Mouse (Mus musculus) heart, embryonic 11.5 days (tissue): ENCODE data around the gene Vps8. TPM values are rescaled to one million over a fixed set of nuclear protein-coding genes. Genes with fewer than 3 reads are reported as not detected.

Experiments used
- ATAC-seq: fragments of 200-750 bp; cut with Nextera tagmentation; replicated peaks from 2 replicates; pipeline ENCODE4 v1.8.0; 2017; ENCODE audit warnings: moderate library complexity; ENCODE audit not compliant: insufficient number of reproducible peaks, low FRiP score, low TSS enrichment
- H3K27ac ChIP-seq: fragments of 300-500 bp; sonication (generic); 2 replicates; pipeline ENCODE4 v1.5.1; 2014; ENCODE audit warnings: mild to moderate bottlenecking, low read depth, low read length
- H3K27me3 ChIP-seq: fragments of 300-500 bp; sonication (generic); 2 replicates; pipeline ENCODE4 v1.6.1; 2014; ENCODE audit warnings: mild to moderate bottlenecking, low read length, mixed read lengths; ENCODE audit not compliant: control insufficient read depth, insufficient read depth
- H3K36me3 ChIP-seq: fragments of 300-500 bp; sonication (generic); 2 replicates; pipeline ENCODE4 v1.6.1; 2014; ENCODE audit warnings: mild to moderate bottlenecking, low read length, moderate library complexity, mixed read lengths; ENCODE audit not compliant: control insufficient read depth, insufficient read depth
- H3K4me1 ChIP-seq: fragments of 300-500 bp; sonication (generic); 2 replicates; pipeline ENCODE4 v1.6.1; 2014; ENCODE audit warnings: low read length; ENCODE audit not compliant: control insufficient read depth, insufficient read depth
- H3K4me2 ChIP-seq: fragments of 300-500 bp; sonication (generic); 2 replicates; pipeline ENCODE4 v1.6.1; 2014; ENCODE audit warnings: mild to moderate bottlenecking, moderate library complexity
- H3K4me3 ChIP-seq: fragments of 300-500 bp; sonication (generic); 2 replicates; pipeline ENCODE4 v1.5.1; 2014; ENCODE audit warnings: low read depth, low read length
- H3K9ac ChIP-seq: fragments of 300-500 bp; sonication (generic); 2 replicates; pipeline ENCODE4 v1.6.1; 2014; ENCODE audit warnings: mild to moderate bottlenecking, low read depth, low read length, moderate library complexity
- H3K9me3 ChIP-seq: fragments of 300-500 bp; sonication (generic); replicated peaks from 2 replicates; pipeline ENCODE4 v1.6.1; 2016; ENCODE audit warnings: low read length; ENCODE audit not compliant: control insufficient read depth
- WGBS: fragments of 180-500 bp; shearing (Covaris S2); extraction: QIAGEN DNeasy Blood & Tissue Kit; methylation state at CpG from one replicate; pipeline ENCODE4 v1.1.7; 2014; ENCODE audit not compliant: insufficient replicate concordance; 5-methylcytosine and 5-hydroxymethylcytosine counted together
- polyA plus RNA-seq: library from polyadenylated mRNA; unstranded; fragments of >200 nt; fragmentation: Nextera tagmentation; extraction: Ambion mirVana; gene quantifications from 2 replicates; pipeline ENCODE4 v1.2.1, GENCODE M21; 2014

Gene Vps8
- polyA plus RNA-seq, 1 experiment from 2014 or later = 22.5 TPM

DNA sequence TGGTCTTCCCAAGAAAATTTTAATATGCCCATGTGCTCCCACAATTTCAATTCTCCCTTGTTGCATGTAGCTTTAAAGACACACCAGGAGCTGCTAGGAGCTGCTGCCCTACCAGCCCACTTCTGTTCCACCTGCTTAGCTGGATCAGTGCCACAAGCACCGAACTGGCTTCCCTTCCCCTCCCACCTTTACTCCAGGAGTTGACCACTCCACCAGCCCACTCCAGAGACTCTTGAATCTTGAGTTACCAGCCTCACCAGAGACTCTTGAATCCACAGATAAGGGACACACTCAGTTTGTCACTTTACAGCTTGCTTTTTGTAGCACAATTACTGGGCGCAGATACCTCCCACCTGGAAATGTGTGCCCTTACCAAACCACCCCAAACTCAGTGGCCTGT lies 197.7 kb downstream of the Vps8 start:
- Histone ChIP-seq H3K27me3 (no peaks in the 10 kb centered on the region), H3K4me2 (no peak overlapping the region), H3K9me3 (no peaks in the 10 kb centered on the region), H3K36me3 (no peaks in the 10 kb centered on the region), H3K27ac (no peak overlapping the region), H3K4me1 (no peaks in the 10 kb centered on the region), H3K9ac (no peak overlapping the region), H3K4me3 (no peak overlapping the region)
- ATAC-seq = no peak
- 81% methylated on average over 2 of the region's 2 CpGs for WGBS

DNA sequence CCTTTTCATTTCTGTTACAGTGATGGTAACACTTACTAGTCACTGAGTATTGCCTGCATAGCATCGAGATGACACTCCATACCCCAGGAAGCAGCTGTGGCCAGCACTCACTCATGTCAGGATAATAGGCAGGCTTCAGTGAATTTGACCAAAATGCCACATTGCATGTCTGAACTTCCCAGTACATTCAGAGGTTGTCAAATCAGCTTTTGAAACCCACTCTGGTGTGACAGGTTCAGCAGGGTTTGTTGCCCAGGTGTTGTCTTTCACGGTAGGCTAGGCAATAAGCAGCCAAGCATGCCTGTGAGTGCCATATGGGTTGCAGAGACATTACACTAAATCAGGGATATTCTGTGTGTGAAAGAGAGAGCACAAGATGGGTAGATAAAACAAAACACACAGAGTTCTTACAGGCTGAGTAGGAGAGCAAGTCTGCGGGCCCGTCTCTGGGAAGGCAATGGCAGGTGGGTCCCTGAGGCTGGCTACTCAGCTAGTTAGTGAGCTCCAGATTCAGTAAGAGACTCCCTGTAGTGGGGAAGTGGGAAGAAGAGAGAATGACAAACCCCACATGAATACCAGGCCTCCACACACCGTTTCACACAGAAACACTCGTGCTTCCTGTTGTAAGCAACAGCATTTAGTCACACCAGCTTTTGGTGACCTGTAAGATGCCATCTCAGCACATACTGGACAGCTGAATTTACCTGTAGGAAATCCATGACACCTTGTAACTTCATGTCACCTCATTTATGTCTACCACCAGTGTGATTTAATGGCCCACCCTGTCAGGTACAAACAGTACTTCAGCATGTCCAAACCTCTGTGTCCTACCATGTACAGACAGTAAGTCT lies 203.1 kb downstream of the Vps8 start:
- no peak overlapping the region for H3K27ac ChIP-seq
- H3K9ac ChIP-seq = no peak overlapping the region
- no peaks in the 10 kb centered on the region for H3K36me3 ChIP-seq
- H3K4me3 ChIP-seq = no peak overlapping the region
- H3K9me3 ChIP-seq = no peaks in the 10 kb centered on the region
- WGBS = 78% methylated on average over 6 of the region's 6 CpGs
- no peak overlapping the region for H3K4me2 ChIP-seq
- ATAC-seq = no peak
- H3K27me3 ChIP-seq = no peaks in the 10 kb centered on the region
- 0 out of 2 replicates have a peak, but pooled peaks cover 3% of the 10 kb centered on the region for H3K4me1 ChIP-seq

DNA sequence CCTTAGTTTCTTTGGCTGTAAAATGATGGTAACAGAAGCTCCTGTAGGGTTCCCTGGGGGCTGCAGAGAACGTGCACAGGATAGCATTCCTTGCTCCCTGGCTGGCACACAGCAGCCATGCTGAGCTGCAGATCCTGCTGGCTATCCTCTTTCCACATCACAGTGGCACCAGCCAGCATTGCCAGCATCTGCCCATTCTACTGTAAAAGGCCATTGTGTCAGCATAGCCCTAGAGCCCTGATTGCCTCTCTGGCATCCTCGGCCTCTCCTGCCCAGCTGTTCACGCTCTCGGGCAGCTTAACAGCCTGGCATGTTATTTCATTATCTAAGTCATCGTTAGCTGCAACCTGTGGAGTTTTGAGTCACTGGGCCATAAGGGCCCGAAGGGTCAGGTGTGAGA lies 204.3 kb downstream of the Vps8 start:
- Histone ChIP-seq H3K4me2 (no peak overlapping the region), H3K9ac (no peak overlapping the region), H3K27me3 (no peaks in the 10 kb centered on the region), H3K4me3 (no peak overlapping the region), H3K27ac (no peak overlapping the region), H3K9me3 (no peaks in the 10 kb centered on the region), H3K36me3 (no peaks in the 10 kb centered on the region), H3K4me1 (0 out of 2 replicates have a peak, but pooled peaks cover 3% of the 10 kb centered on the region)
- no peak for ATAC-seq
- WGBS = 76% methylated on average over 6 of the region's 6 CpGs

DNA sequence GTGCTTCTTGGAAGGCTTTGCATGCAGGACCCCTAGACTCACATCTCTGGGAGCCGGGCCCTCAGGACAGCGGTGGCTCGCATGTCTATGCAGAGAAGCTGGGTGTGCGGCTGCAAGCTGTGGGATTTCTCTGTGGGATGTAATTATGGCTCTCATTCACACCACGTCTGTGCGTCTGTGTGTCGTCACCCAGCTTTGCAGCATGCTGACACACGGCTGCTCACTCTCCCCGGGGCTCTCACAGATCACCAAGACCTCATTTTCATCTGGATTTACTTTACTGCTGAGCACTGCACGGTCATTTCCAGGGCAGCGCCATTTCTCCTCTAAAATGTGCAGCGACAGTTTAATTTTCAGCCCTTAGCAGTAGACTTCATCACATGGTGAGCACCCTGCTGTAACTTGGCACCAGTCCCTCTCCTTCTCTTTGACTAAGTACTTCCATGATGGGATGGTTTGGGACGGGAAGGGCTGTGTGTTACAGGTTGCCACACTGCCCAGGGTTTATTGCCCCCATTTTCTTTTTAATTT lies 205.2 kb downstream of the Vps8 start:
- H3K4me2 ChIP-seq = no peak overlapping the region
- H3K27ac ChIP-seq = no peak overlapping the region
- no peak for ATAC-seq
- H3K9me3 ChIP-seq = no peaks in the 10 kb centered on the region
- no peak overlapping the region for H3K4me3 ChIP-seq
- no peaks in the 10 kb centered on the region for H3K27me3 ChIP-seq
- 0 out of 2 replicates have a peak, but pooled peaks cover 3% of the 10 kb centered on the region for H3K4me1 ChIP-seq
- H3K36me3 ChIP-seq = no peaks in the 10 kb centered on the region
- 61% methylated on average over 13 of the region's 13 CpGs for WGBS
- H3K9ac ChIP-seq = no peak overlapping the region

DNA sequence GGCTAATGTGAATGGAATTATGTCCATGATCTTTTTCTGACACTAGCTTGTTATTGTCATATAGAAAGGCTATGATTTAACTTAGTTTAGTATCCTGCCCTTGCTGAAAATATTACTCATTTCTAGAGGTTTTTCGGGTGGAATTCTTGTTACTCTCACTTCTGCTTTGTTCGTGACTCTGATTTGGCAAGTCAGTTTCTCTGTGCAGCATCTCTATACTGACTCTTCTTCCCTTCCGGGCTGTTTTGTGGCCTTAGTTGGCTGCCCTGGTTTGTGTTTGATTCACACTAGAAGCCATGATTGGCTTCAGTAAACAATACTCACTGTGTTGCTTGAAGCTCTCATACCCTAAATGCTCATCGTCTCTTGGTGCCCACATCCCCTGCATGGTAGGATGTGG lies 207.7 kb downstream of the Vps8 start:
- no peaks in the 10 kb centered on the region for H3K36me3 ChIP-seq
- no peak overlapping the region for H3K27ac ChIP-seq
- H3K4me2 ChIP-seq = no peak overlapping the region
- H3K9me3 ChIP-seq = no peaks in the 10 kb centered on the region
- no peaks in the 10 kb centered on the region for H3K27me3 ChIP-seq
- ATAC-seq = no peak
- H3K4me3 ChIP-seq = no peak overlapping the region
- 0 out of 2 replicates have a peak, but pooled peaks cover 3% of the 10 kb centered on the region for H3K4me1 ChIP-seq
- H3K9ac ChIP-seq = no peak overlapping the region
- 83% methylated on average over 4 of the region's 4 CpGs for WGBS

DNA sequence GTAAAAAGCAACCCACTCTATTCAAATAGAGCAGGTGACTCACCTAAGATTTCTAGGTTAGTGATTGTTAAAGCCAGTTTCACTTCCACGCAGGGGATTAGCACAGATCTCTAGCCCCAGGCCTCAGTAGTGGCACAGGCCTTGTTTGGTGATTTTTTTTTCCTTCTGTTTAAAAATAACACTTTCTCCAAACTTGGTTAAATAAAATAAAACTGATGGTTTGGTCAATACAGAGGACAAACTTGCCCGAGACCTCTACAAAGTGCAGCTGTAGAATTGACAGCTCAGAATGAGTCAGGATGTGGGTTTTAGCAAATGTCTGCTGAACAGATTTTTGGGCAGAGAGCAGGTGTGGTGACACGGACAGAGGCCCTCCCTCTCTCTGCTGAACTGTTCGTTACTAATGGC lies 208.9 kb downstream of the Vps8 start:
- Histone ChIP-seq H3K9ac (no peak overlapping the region), H3K27me3 (no peaks in the 10 kb centered on the region), H3K9me3 (no peaks in the 10 kb centered on the region), H3K27ac (no peak overlapping the region), H3K4me1 (peaks cover 7% of the 10 kb centered on the region; the same call in 1 of the 2 replicates), H3K36me3 (no peaks in the 10 kb centered on the region), H3K4me2 (no peak overlapping the region), H3K4me3 (no peak overlapping the region)
- ATAC-seq = no peak
- 81% methylated on average over 4 of the region's 4 CpGs for WGBS

DNA sequence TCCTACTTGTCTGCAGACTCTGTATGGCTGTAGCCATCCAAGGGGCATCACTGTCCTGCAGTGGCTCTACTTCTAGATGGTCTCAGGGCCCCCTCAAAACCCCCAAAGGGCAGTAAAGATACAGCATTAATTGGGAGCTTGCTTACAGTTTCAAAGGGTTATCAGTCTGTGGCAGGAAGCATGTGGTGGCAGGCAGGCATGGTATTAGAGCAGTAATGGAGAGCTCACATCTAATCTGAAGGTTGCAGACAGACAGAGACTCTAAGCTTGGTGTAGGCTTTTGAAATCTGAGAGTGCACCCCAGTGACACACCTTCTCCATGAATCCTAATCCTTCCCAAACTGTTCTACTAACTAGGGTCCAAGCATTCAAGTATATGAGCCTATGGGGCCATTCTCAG lies 211.5 kb downstream of the Vps8 start:
- Histone ChIP-seq H3K9ac (no peak overlapping the region), H3K4me3 (no peak overlapping the region), H3K4me2 (no peak overlapping the region), H3K36me3 (no peaks in the 10 kb centered on the region), H3K27ac (no peak overlapping the region), H3K27me3 (no peaks in the 10 kb centered on the region), H3K4me1 (peaks cover 7% of the 10 kb centered on the region; the same call in 1 of the 2 replicates), H3K9me3 (no peaks in the 10 kb centered on the region)
- no peak for ATAC-seq

DNA sequence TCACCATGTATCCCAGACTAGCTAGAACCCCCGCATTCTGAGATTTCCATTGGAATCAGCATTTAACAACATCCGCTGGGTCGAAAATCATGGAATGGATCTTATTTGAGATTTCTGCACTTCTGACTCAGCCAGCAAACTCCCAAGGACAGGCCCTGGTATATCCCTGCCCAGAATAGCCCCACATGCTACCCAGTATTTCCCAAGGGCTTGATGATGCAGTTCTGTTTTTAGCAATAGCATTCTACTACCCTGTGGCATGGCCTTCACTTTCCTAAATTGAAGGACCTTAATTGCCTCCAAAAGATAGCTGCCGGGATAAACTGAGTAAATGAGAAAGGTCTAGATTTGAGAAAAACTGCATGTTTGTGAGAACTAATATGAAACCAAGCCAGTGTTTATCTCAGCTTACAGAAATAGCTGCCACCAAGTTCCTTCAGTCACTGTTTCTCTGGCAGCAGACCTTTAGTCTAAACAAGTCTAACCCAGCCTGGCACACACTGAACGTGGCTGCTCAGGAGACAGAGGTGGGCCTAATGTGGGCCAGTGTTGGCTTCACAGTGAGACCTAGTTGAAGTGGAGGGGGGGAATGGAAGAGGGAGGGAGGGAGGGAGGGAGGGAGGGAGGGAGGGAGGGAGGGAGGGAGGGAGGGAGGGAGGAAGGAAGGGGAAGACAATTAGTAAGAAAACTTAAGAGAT lies 213.4 kb downstream of the Vps8 start:
- Histone ChIP-seq H3K27ac (no peak overlapping the region), H3K4me2 (no peak overlapping the region), H3K4me1 (peaks cover 7% of the 10 kb centered on the region; the same call in 1 of the 2 replicates), H3K4me3 (no peak overlapping the region), H3K9ac (no peak overlapping the region), H3K27me3 (no peaks in the 10 kb centered on the region), H3K9me3 (no peaks in the 10 kb centered on the region), H3K36me3 (no peaks in the 10 kb centered on the region)
- no peak for ATAC-seq
- 74% methylated on average over 5 of the region's 5 CpGs for WGBS
